Mouse (Mus musculus): ENCODE measurements at regions not wholly inside any gene's neighbourhood (a gene's known extent, or its start where the extent isn't known, plus 50 kb on each side); places are given as distances from the start of the nearest gene placed in this dataset.

GRCm38 (mm10) chr14:58174512-58174911, 104.2 kb downstream of the Fgf9 start:
- Histone ChIP-seq H3K4me1 (replicated peaks; ENCODE audit: control insufficient read depth, insufficient read depth, low read length) (no peaks in the 10 kb centered on the region), H3K27ac (no peak overlapping the region), H3K4me3 (replicated peaks; ENCODE audit: low read length) (no peak overlapping the region), H3K9me3 (ENCODE audit: control insufficient read depth, low read length) (peaks cover 4% of the 10 kb centered on the region; the same call in 1 of the 2 replicates), H3K4me2 (replicated peaks) (no peak overlapping the region), H3K36me3 (replicated peaks; ENCODE audit: control insufficient read depth, insufficient read depth) (no peaks in the 10 kb centered on the region), H3K9ac (no peak overlapping the region), H3K27me3 (ENCODE audit: control insufficient read depth, insufficient read depth, low read length) (no peaks in the 10 kb centered on the region)
- 78% methylated on average over 6 of the region's 6 CpGs for WGBS
- no peak for ATAC-seq (ENCODE audit: low FRiP score)
- no peak for DNase-seq (ENCODE audit: low spot score)

GRCm38 (mm10) chr14:58168920-58169319, 98.6 kb downstream of the Fgf9 start:
- ATAC-seq (ENCODE audit: low FRiP score) (no peak), DNase-seq (ENCODE audit: low spot score) (no peak)
- Histone ChIP-seq H3K4me3 (replicated peaks; ENCODE audit: low read length) (no peak overlapping the region), H3K4me1 (replicated peaks; ENCODE audit: control insufficient read depth, insufficient read depth, low read length) (no peaks in the 10 kb centered on the region), H3K27me3 (ENCODE audit: control insufficient read depth, insufficient read depth, low read length) (no peaks in the 10 kb centered on the region), H3K4me2 (replicated peaks) (no peak overlapping the region), H3K9me3 (ENCODE audit: control insufficient read depth, low read length) (no peaks in the 10 kb centered on the region), H3K36me3 (replicated peaks; ENCODE audit: control insufficient read depth, insufficient read depth) (no peaks in the 10 kb centered on the region), H3K27ac (no peak overlapping the region), H3K9ac (no peak overlapping the region)
- WGBS = 87% methylated on average over 5 of the region's 5 CpGs

Data from hindbrain, embryonic 14.5 days (tissue).